Mouse (Mus musculus): ENCODE measurements around the gene D330020A13Rik. TPM values are rescaled to one million over a fixed set of nuclear protein-coding genes. Genes with fewer than 3 reads are reported as not detected.

D330020A13Rik gene
- polyA plus RNA-seq (2017; shearing (Covaris generic)): not detected

GRCm38 (mm10) chr6:120294056-120294784 lies at the start of gene D330020A13Rik, which contains the start of gene B4galnt3:
TSS of gene D330020A13Rik (plus strand) at chr6:120294364.
TSS of gene B4galnt3 (minus strand) at chr6:120294559.

Other genes starting within 250 kb of the D330020A13Rik start
- 0.94 TPM for gene Ninj2, start 201.0 kb upstream of the D330020A13Rik start, polyA plus RNA-seq (2017; shearing (Covaris generic))
- 0.10 TPM for gene B4galnt3, start 195 bp downstream of the D330020A13Rik start, polyA plus RNA-seq (2017; shearing (Covaris generic))
- 144 TPM for gene Kdm5a, start 69.8 kb downstream of the D330020A13Rik start, polyA plus RNA-seq (2017; shearing (Covaris generic))
- 7.4 TPM for gene Ccdc77, start 70.0 kb downstream of the D330020A13Rik start, polyA plus RNA-seq (2017; shearing (Covaris generic))
- 160 TPM for gene Il17ra, start 168.9 kb downstream of the D330020A13Rik start, polyA plus RNA-seq (2017; shearing (Covaris generic))
- 0.17 TPM for gene Tmem121b, start 199.4 kb downstream of the D330020A13Rik start, polyA plus RNA-seq (2017; shearing (Covaris generic))
- 114 TPM for gene Hdhd5, start 237.0 kb downstream of the D330020A13Rik start, polyA plus RNA-seq (2017; shearing (Covaris generic))